Mouse (Mus musculus) ES-CJ7 (cell line): Measurements from ENCODE around the gene Casc1.
A peak's percentile ranks its signal among the peaks of the same experiment; 100 is the strongest.
"Not testable (repeated sequence)": the region's sequence is repeated elsewhere in the genome, so short reads cannot be mapped to it uniquely, and the experiment has no call there.

Experiments used
- DNase-seq: peaks from one replicate; pipeline ENCODE4 v3.0.0; 2011; ENCODE audit warnings: low read depth, low spot score

Gene Casc1

GRCm38 (mm10) chr6:145139236-145139635 is 71.6 kb downstream of the Casc1 start:
- DNase-seq = no peak

GRCm38 (mm10) chr6:145136831-145137230 is 74.0 kb downstream of the Casc1 start:
- DNase-seq = no peak

GRCm38 (mm10) chr6:145135804-145136203 is 75.0 kb downstream of the Casc1 start:
- no peak for DNase-seq

GRCm38 (mm10) chr6:145135295-145135694 is 75.5 kb downstream of the Casc1 start:
- no peak for DNase-seq

GRCm38 (mm10) chr6:145132969-145133368 is 77.8 kb downstream of the Casc1 start:
- not testable (repeated sequence) for DNase-seq

- DNase-seq = no peak
Measured at GRCm38 (mm10) chr6:145131991-145132390, 78.8 kb downstream of the Casc1 start.

GRCm38 (mm10) chr6:145129563-145129962 is 81.2 kb downstream of the Casc1 start:
- DNase-seq = peak; percentile 41

- peak; percentile 33 for DNase-seq
Measured at GRCm38 (mm10) chr6:145127652-145128051, 83.2 kb downstream of the Casc1 start.

- no peak for DNase-seq
Measured at GRCm38 (mm10) chr6:145125591-145126113, 85.2 kb downstream of the Casc1 start.
